Mouse (Mus musculus) lung, adult 2 months (tissue): Measurements from ENCODE around the gene Arpc5. TPM values are rescaled to one million over a fixed set of nuclear protein-coding genes. Genes with fewer than 3 reads are reported as not detected.

ENCODE experiments used
- DNase-seq: peaks from one replicate; pipeline ENCODE4 v3.0.0; 2022
- H3K4me1 ChIP-seq: fragments of 200-500 bp; 2 replicates; pipeline ENCODE4 v1.6.1; 2011; ENCODE audit warnings: low read length; ENCODE audit not compliant: control insufficient read depth, insufficient read depth
- H3K4me3 ChIP-seq: fragments of 200-500 bp; replicated peaks from 2 replicates; pipeline ENCODE3; 2011; ENCODE audit warnings: low read depth, mild to moderate bottlenecking, control low read depth, low read length; ENCODE audit errors: extremely low read depth
- CTCF ChIP-seq: fragments of 200-500 bp; IDR thresholded peaks from 2 replicates; pipeline ENCODE4 v1.5.1; 2011; ENCODE audit warnings: mild to moderate bottlenecking, low read length, control low read depth; ENCODE audit not compliant: insufficient read depth
- POLR2A ChIP-seq: fragments of 200-500 bp; IDR thresholded peaks from 2 replicates; pipeline ENCODE4 v1.6.1; 2011; ENCODE audit warnings: low read depth, mild to moderate bottlenecking, control low read depth, low read length, borderline replicate concordance; ENCODE audit errors: extremely low read depth
- WGBS: fragments of 180-500 bp; shearing (Covaris S2); methylation state at CpG from one replicate; pipeline ENCODE4 v1.1.7; 2018; 5-methylcytosine and 5-hydroxymethylcytosine counted together
- polyA plus RNA-seq: library from polyadenylated mRNA; depleted of rRNA; stranded (reverse); fragments of >200 nt; gene quantifications from 2 replicates; pipeline ENCODE4 v1.2.3, GENCODE M21; 2012

Gene Arpc5
- polyA plus RNA-seq, 1 experiment: 99.5 TPM

DNA sequence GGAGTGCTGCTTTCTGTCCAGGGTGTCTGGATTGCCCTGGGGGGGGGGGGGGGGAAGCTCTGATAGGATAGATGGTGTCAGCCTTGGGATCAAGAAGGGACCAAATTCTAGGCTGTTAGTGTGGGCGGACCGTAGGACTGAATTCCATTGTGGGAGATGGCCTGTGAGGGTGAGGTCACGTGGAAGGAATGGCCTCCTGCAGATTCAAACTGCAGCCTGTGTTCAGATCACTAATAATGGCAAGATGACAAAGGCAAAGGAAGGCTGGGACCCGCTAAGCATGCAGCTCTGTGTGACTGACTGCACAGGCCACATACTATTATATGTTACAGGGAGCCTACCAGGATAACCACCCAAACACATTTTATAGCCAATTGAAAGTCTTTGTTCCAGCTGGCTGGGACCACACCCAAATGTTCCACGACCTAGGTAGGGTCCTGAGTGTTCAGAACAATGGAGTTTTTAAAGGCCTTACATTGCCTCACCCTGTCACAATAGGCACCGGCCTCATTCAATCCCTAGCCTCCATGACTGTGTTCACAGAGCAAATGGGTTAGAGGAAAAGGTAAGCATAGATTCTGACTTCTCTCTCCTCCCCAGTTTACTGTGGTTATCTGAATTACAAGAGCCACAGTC is 27.3 kb downstream of the Arpc5 start:
- H3K4me1 ChIP-seq: no peaks in the 10 kb centered on the region; the same call in 1 of the 2 replicates

DNA sequence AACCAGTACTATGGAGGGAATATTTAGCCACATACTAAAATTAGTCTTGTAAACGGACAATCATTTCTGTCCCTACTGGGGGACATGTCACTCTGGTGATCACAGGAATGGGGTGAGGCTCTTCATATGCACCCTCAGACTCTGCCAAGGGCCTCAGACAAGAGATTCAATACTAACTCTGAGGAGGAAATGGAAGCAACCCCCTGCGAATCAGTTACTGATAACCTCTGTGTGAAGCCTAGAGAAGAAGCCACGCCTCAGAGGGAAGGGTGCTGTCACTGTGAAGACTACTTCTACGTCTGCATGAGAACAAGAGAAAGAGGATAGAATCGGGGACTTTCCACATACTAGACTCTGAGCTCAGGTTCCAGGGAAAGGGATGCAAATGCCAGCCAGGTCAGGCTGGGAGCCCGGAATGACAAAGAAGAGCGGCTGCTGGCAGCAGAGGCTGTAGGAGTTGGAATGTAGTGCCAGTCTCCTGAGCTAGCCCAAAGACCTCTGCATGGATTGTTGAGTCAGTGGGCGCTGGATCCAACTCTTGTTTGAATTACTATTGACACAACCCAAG is 29.4 kb downstream of the Arpc5 start:
- Histone ChIP-seq H3K4me3 (no peak overlapping the region), H3K4me1 (no peaks in the 10 kb centered on the region; the same call in 1 of the 2 replicates)
- 64% methylated on average over 8 of the region's 8 CpGs for WGBS
- no peak for TF ChIP-seq CTCF
- TF ChIP-seq POLR2A: no peak
- DNase-seq: no peak

More for the DNA sequence above, 27.3 kb downstream of the Arpc5 start:
- H3K4me3 ChIP-seq: no peak overlapping the region
- WGBS: 72% methylated on average over 6 of the region's 6 CpGs
- no peak for DNase-seq
- TF ChIP-seq POLR2A: no peak
- no peak for TF ChIP-seq CTCF

GRCm38 (mm10) chr1:152796683-152797263 is 30.4 kb downstream of the Arpc5 start:
- Histone ChIP-seq H3K4me3 (no peak overlapping the region), H3K4me1 (no peaks in the 10 kb centered on the region)
- WGBS: 74% methylated on average over 8 of the region's 8 CpGs
- no peak for TF ChIP-seq CTCF
- TF ChIP-seq POLR2A: no peak
- no peak for DNase-seq

- TF ChIP-seq CTCF (no peak), POLR2A (no peak)
- H3K4me3 ChIP-seq: no peak overlapping the region
- DNase-seq: no peak
- 34% methylated on average over 9 of the region's 9 CpGs for WGBS
- H3K4me1 ChIP-seq: no peaks in the 10 kb centered on the region
Measured at GRCm38 (mm10) chr1:152798125-152798524, 31.8 kb downstream of the Arpc5 start.

GRCm38 (mm10) chr1:152799897-152800296 is 33.6 kb downstream of the Arpc5 start, which contains the start of gene Ncf2:
Gene Ncf2, plus strand, starts transcription at chr1:152800194.
- no peak for DNase-seq
- Histone ChIP-seq H3K4me1 (no peaks in the 10 kb centered on the region), H3K4me3 (no peak within 1 kb of the TSS)
- 33% methylated on average over 2 of the region's 2 CpGs for WGBS
- TF ChIP-seq CTCF: no peak
- TF ChIP-seq POLR2A: no peak

DNA sequence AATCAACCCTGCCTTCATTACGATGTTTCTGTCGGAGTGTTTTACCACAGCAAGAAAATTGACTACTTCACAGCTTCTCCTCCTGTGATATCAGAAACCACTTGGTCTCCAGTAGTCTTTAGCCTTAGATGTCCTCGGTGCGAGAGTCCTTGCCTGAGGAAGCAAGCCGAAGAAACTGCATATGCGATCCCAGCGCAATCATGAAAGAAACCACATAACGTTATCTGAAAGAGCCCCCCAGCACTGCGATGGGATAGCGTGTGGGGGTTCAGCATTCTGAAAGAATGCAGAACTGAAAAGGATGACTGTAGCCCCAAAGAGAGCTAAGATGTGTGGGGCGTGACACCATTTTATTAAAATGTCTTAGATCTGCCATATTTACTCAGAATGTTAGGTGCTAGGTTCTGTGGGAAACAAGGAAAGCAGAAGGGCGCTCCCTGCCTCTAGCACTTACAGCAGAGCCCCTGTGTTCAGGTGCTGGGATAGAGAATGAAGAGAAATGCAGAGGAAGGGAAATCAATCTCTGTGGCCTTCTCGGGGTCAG is 34.4 kb downstream of the Arpc5 start:
- H3K4me1 ChIP-seq: no peaks in the 10 kb centered on the region
- TF ChIP-seq CTCF: no peak
- TF ChIP-seq POLR2A: no peak
- 85% methylated on average over 13 of the region's 13 CpGs for WGBS
- no peak for DNase-seq
- no peak overlapping the region for H3K4me3 ChIP-seq

GRCm38 (mm10) chr1:152804907-152805306 is 38.6 kb downstream of the Arpc5 start:
- no peak for DNase-seq

GRCm38 (mm10) chr1:152807619-152808391 is 41.5 kb downstream of the Arpc5 start:
- 66% methylated on average over 18 of the region's 18 CpGs for WGBS
- H3K4me1 ChIP-seq: no peaks in the 10 kb centered on the region
- no peak overlapping the region for H3K4me3 ChIP-seq
- DNase-seq: no peak
- TF ChIP-seq POLR2A: peak; percentile 35; the same call in 1 of the 2 replicates
- no peak for TF ChIP-seq CTCF

More at GRCm38 (mm10) chr1:152804907-152805306, 38.6 kb downstream of the Arpc5 start:
- WGBS: 76% methylated on average over 6 of the region's 6 CpGs
- TF ChIP-seq POLR2A (no peak), CTCF (no peak)
- no peak overlapping the region for H3K4me3 ChIP-seq
- H3K4me1 ChIP-seq: no peaks in the 10 kb centered on the region

GRCm38 (mm10) chr1:152808392-152808680 is 42.0 kb downstream of the Arpc5 start:
- no peak overlapping the region for H3K4me3 ChIP-seq
- 83% methylated on average over 2 of the region's 2 CpGs for WGBS
- no peak for TF ChIP-seq CTCF
- TF ChIP-seq POLR2A: no peak
- DNase-seq: no peak
- H3K4me1 ChIP-seq: no peaks in the 10 kb centered on the region
